Mouse (Mus musculus): Measurements from ENCODE around the gene Polr2j. TPM values are rescaled to one million over a fixed set of nuclear protein-coding genes. Genes with fewer than 3 reads are reported as not detected.
"Not testable (repeated sequence)": the region's sequence is repeated elsewhere in the genome, so short reads cannot be mapped to it uniquely, and the experiment has no call there.

Gene Polr2j
- total RNA-seq, 2 experiments from 2014 or later: 88.0 to 92.4 TPM

GRCm38 (mm10) chr5:136102099-136102820 lies 14.2 kb upstream of the Polr2j start:
- intact Hi-C loops (cut with DNase I): no loop called here

GRCm38 (mm10) chr5:136104511-136104910 lies 11.9 kb upstream of the Polr2j start:
- intact Hi-C loops (cut with DNase I): no loop called here
- peak; percentile 45 for DNase-seq

More at GRCm38 (mm10) chr5:136102099-136102820, 14.2 kb upstream of the Polr2j start:
- DNase-seq: peak; percentile 74

GRCm38 (mm10) chr5:136108486-136108885 lies 7.9 kb upstream of the Polr2j start:
- no peak for DNase-seq
- intact Hi-C loops (cut with DNase I): no loop called here

- intact Hi-C loops (cut with DNase I): no loop called here
Measured at GRCm38 (mm10) chr5:136109042-136109441, 7.4 kb upstream of the Polr2j start.

GRCm38 (mm10) chr5:136113546-136113945 lies 2.9 kb upstream of the Polr2j start:
- DNase-seq; intact Hi-C loops (cut with DNase I): not testable (repeated sequence)

More at GRCm38 (mm10) chr5:136109042-136109441, 7.4 kb upstream of the Polr2j start:
- no peak for DNase-seq

- DNase-seq: no peak
Measured at GRCm38 (mm10) chr5:136116784-136117112, 317 bp downstream of the Polr2j start.

GRCm38 (mm10) chr5:136122165-136122564 lies 5.7 kb downstream of the Polr2j start:
- intact Hi-C loops (cut with DNase I): no loop called here

More at GRCm38 (mm10) chr5:136116784-136117112, 317 bp downstream of the Polr2j start:
- intact Hi-C loops (cut with DNase I): no loop called here

GRCm38 (mm10) chr5:136135571-136136291 lies 19.3 kb downstream of the Polr2j start, which contains the start of the genes Lrwd1 and Alkbh4:
Lrwd1 (minus strand) TSS chr5:136136074.
Alkbh4 (plus strand) TSS chr5:136136146.
- peak; percentile 97 for DNase-seq
- intact Hi-C loops (cut with DNase I): loop anchor here (5.0 kb wide), 1 partner anchor 37 kb away; the partner anchor contains the start of gene Orai2

More at GRCm38 (mm10) chr5:136122165-136122564, 5.7 kb downstream of the Polr2j start:
- no peak for DNase-seq

- intact Hi-C loops (cut with DNase I): loop anchor here (5.0 kb wide), 1 partner anchor 36 kb away; the partner anchor contains the start of gene Orai2
Measured at GRCm38 (mm10) chr5:136136292-136136990, 20.0 kb downstream of the Polr2j start.

GRCm38 (mm10) chr5:136137658-136138274 lies 21.3 kb downstream of the Polr2j start:
- peak; percentile 62 for DNase-seq

More at GRCm38 (mm10) chr5:136136292-136136990, 20.0 kb downstream of the Polr2j start:
- DNase-seq: no peak

GRCm38 (mm10) chr5:136139393-136139792 lies 23.0 kb downstream of the Polr2j start:
- intact Hi-C loops (cut with DNase I): loop anchor here (5.0 kb wide), 1 partner anchor 33 kb away; the partner anchor contains the start of gene Orai2
- no peak for DNase-seq

More at GRCm38 (mm10) chr5:136137658-136138274, 21.3 kb downstream of the Polr2j start:
- intact Hi-C loops (cut with DNase I): loop anchor here (5.0 kb wide), 1 partner anchor 35 kb away; the partner anchor contains the start of gene Orai2

GRCm38 (mm10) chr5:136140057-136140482 lies 23.6 kb downstream of the Polr2j start:
- intact Hi-C loops (cut with DNase I): no loop called here

GRCm38 (mm10) chr5:136142746-136143145 lies 26.3 kb downstream of the Polr2j start:
- no peak for DNase-seq
- intact Hi-C loops (cut with DNase I): no loop called here

More at GRCm38 (mm10) chr5:136140057-136140482, 23.6 kb downstream of the Polr2j start:
- peak; percentile 77 for DNase-seq

GRCm38 (mm10) chr5:136143161-136143755 lies 26.8 kb downstream of the Polr2j start:
- DNase-seq: no peak
- intact Hi-C loops (cut with DNase I): no loop called here

GRCm38 (mm10) chr5:136144606-136145430 lies 28.4 kb downstream of the Polr2j start:
- intact Hi-C loops (cut with DNase I): no loop called here
- peak; percentile 74 for DNase-seq

GRCm38 (mm10) chr5:136146936-136147335 lies 30.5 kb downstream of the Polr2j start:
- intact Hi-C loops (cut with DNase I): no loop called here
- no peak for DNase-seq

GRCm38 (mm10) chr5:136147704-136148103 lies 31.3 kb downstream of the Polr2j start:
- no peak for DNase-seq
- intact Hi-C loops (cut with DNase I): no loop called here

GRCm38 (mm10) chr5:136149134-136149576 lies 32.7 kb downstream of the Polr2j start:
- intact Hi-C loops (cut with DNase I): not testable (repeated sequence)
- peak; percentile 25 for DNase-seq

- intact Hi-C loops (cut with DNase I): no loop called here
Measured at GRCm38 (mm10) chr5:136152365-136152764, 35.9 kb downstream of the Polr2j start.

More at GRCm38 (mm10) chr5:136152365-136152764, 35.9 kb downstream of the Polr2j start:
- peak; percentile 49 for DNase-seq

All from left cerebral cortex, postnatal 4 days (tissue).